8 mouse cellular contexts compared by ENCODE assay signal in genomic region chr13:74061613-74062377, GRCm38 (mm10). TPM values are rescaled to one million over a fixed set of nuclear protein-coding genes. Genes with fewer than 3 reads are reported as not detected.
DNase-seq lines count a peak whose midpoint lies in the region.

Gene Cep72, minus strand, starts transcription at chr13:74062299.

- peaks cover 23% of the 10 kb centered on the region for H3K36me3 ChIP-seq in megakaryocyte, embryonic 14.5 days (replicated peaks; ENCODE audit: low read length)

- peaks cover 34% of the 10 kb centered on the region for H3K4me1 ChIP-seq in megakaryocyte, embryonic 14.5 days

- H3K9me3 ChIP-seq in megakaryocyte, embryonic 14.5 days, result no peaks in the 10 kb centered on the region

- peak; percentile 90 to 92 for DNase-seq in adrenal gland, adult 18-20 months (ENCODE audit: low spot score in 2 of 2)
- DNase-seq in embryo, embryonic 10.5 days (ENCODE audit: low spot score), result peak; percentile 96
- DNase-seq in gastrocnemius, postnatal 14 days, result peak; percentile 92
- peak; percentile 95 for DNase-seq in induced T-regulatory cell, adult 2 months (ENCODE audit: low read depth)
- peak; percentile 70 to 84 for DNase-seq in left cerebral cortex, adult 8-10 months (ENCODE audit: low spot score in 2 of 2)
- DNase-seq in right cerebral cortex, adult 2 months (ENCODE audit: low spot score in 2 of 2), result peak; percentile 85 to 89
- peak; percentile 83 for DNase-seq in urinary bladder, postnatal 10 days (ENCODE audit: low spot score)

- intact Hi-C loops in gastrocnemius, postnatal 14 days (cut with DNase I; ENCODE audit: low total_unique reads), result no loop called here

- peak within 1 kb of the TSS; percentile 98 for H3K4me3 ChIP-seq in megakaryocyte, embryonic 14.5 days (replicated peaks)

- H3K27me3 ChIP-seq in megakaryocyte, embryonic 14.5 days (replicated peaks), result peaks cover 4% of the 10 kb centered on the region

RNA-seq across cellular contexts. Expression of gene Cep72, which starts in this region (rescaled TPM):
- total RNA-seq in adrenal gland, adult 18-20 months (2021), result 1 to 10 TPM; 1.3 to 2.2 TPM
- total RNA-seq in gastrocnemius, postnatal 14 days (2021), result 1 to 10 TPM; 1.6 to 2.6 TPM
- 1 to 10 TPM; 2.6 to 3.7 (median 2.9) TPM for total RNA-seq in left cerebral cortex, adult 8-10 months (2022)
- 1.7 TPM in 1 of 2 replicates, not detected in the other for polyA plus RNA-seq in megakaryocyte, embryonic 14.5 days (2012; ENCODE audit: insufficient read depth, low replicate concordance)

Comparison
In these comparisons a context has a peak if more than half of its experiments do, and no peak if none do; other contexts are left out.
1. Peak in every context shown above with its lines: DNase-seq and H3K4me3 ChIP-seq.